Mouse (Mus musculus) kidney, adult 11 months (tissue): ENCODE data around the gene Clec2g.

ENCODE experiments used
- DNase-seq: peaks from one replicate; pipeline ENCODE4 v3.0.0; 2022

Gene Clec2g

DNA sequence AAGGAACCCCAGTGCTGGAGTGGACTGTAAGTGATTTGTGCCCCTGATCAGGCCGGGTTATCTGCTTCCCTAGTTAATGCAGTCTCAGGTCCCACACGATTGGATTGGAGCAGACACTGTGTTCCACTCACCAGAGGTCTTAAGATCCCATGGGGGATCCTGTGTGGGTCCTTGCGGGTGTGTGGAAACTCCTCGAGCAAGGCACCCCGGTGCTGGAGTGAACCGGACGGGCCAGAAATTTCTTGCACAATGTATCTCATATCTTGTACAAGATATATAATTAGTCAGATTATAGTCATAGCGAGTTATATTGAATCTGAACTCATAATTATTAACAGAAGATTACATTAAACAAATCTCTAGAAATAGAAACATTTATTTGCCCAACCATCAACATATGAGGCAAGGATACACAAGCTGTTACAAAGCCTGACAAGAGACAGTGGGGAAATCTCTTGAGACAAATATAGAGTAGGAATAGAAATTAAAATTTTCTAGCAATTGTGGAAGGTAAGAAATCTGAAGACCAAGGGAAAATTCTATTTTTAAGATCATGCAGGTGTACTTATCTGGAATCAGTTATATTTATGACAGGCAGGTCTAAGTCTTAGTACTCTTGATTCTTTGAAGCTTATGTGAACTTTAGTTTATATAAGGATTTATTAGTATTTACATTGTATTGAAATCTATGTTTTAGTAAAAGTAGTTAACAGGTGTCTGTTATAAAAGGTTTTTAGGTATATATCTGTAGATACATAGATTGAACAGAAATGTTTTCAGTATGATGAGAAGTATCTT, 93.5 kb downstream of the Clec2g start:
- DNase-seq = no peak

GRCm38 (mm10) chr6:129030175-129030824, 96.1 kb downstream of the Clec2g start:
- no peak for DNase-seq

DNA sequence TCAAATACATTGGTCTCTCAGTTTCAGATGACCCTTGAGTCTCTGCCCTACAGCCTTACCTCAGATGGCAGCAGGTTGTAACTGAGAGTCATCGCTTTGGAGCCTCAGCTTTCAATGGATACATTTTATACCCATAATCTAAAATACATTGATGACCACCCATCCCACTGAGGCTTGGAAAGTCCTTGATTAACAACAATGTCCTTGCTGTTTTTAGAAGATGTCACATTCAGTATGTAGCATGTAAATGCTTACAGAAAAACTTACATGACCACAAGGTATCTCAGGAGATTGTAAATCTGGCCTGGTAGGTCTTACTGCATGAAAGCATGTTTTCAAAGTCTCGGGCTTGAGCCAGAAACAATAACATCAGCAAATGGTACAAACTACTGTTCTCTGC, 96.8 kb downstream of the Clec2g start:
- no peak for DNase-seq

GRCm38 (mm10) chr6:129033397-129033796, 99.2 kb downstream of the Clec2g start:
- no peak for DNase-seq
